Mouse (Mus musculus): ENCODE results near the gene Olfr1555-ps1. TPM values are rescaled to one million over a fixed set of nuclear protein-coding genes. Genes with fewer than 3 reads are reported as not detected.
"Not testable (repeated sequence)": the region's sequence is repeated elsewhere in the genome, so short reads cannot be mapped to it uniquely, and the experiment has no call there.

Gene Olfr1555-ps1
- not detected for polyA plus RNA-seq (2012; fragmentation: generic; extraction: Trizol)

DNA sequence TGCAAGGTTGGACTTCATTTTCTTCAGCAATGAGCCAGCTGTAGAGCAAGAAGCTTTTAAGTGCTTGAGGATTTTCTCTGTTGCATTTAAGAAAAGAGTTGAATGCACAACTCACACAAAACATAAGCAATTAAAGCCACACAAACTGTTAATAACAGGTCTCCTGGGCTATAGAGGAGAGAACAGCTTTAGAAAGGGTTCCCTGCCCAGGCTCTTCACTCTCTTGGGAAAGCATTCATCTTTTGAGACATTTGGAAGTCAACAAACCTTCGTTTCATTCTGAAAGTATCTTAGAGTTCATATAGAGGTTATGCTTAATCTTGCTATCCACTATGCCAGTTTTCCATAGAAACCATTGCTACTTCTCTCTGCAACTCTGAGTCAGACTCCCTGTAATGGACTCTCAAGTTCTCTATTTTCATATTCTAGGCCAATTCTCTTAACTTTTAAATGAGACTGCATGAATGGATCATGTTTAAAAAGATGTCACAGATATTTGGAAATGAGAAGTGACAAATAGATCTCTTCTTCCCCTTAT is at the start of gene Olfr1555-ps1:
Gene Olfr1555-ps1, minus strand, starts transcription at position 51 of the 538 bp plus-strand sequence.
- not testable (repeated sequence) for H3ac ChIP-seq (ENCODE audit: control insufficient read depth, insufficient read length); H3K27me3 ChIP-seq (ENCODE audit: control insufficient read depth, insufficient read depth, insufficient read length); H3K4me3 ChIP-seq; H3K79me2 ChIP-seq (ENCODE audit: control insufficient read depth, insufficient read depth); H3K4me2 ChIP-seq (ENCODE audit: low read depth); H3K36me3 ChIP-seq (ENCODE audit: control insufficient read depth, insufficient read depth)

DNA sequence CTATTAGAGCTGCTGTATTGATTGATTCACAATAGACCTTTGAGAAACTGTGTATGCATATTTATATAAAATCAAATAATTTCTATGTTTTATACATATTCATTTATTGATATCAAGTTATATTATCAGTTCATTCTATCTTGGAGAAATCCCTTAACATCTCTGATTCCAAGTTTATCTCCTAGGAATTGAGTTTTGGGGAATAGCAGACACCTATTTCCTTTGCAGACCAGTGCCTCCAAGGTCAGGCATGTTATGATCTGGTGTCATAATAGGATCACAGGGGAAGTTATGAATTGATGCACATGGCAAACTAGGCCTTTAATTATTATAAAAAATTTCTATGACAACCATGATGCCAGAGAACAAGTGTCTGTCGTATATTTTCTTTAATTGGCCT is 30.4 kb upstream of the Olfr1555-ps1 start, which contains the start of gene Olfr1431:
Gene Olfr1431, plus strand, starts transcription at position 301 of the 400 bp plus-strand sequence.
- no peaks in the 10 kb centered on the region for H3K36me3 ChIP-seq (ENCODE audit: control insufficient read depth, insufficient read depth)
- no peaks in the 10 kb centered on the region for H3K79me2 ChIP-seq (ENCODE audit: control insufficient read depth, insufficient read depth)
- H3K27me3 ChIP-seq (ENCODE audit: control insufficient read depth, insufficient read depth, insufficient read length): no peaks in the 10 kb centered on the region
- no peak within 1 kb of the TSS for H3ac ChIP-seq (ENCODE audit: control insufficient read depth, insufficient read length)
- TF ChIP-seq MYOG (IDR thresholded peaks at IDR 0.05; ENCODE audit: control insufficient read depth in 1 of 3, insufficient read depth in 1 of 3, insufficient read length in 2 of 3, low read depth in 2 of 3) (no peak), POLR2A (IDR thresholded peaks at IDR 0.05; ENCODE audit: insufficient read length, low read depth) (no peak), SRF (IDR thresholded peaks at IDR 0.05; ENCODE audit: control insufficient read depth, insufficient read length, low read depth) (no peak), POLR2AphosphoS2 (IDR thresholded peaks at IDR 0.05; ENCODE audit: insufficient read length, low read depth) (no peak), TCF3 (IDR thresholded peaks at IDR 0.05; ENCODE audit: insufficient read length, low read depth) (no peak), CEBPB (IDR thresholded peaks at IDR 0.05; ENCODE audit: insufficient read depth, poor library complexity, severe bottlenecking) (no peak), USF1 (IDR thresholded peaks at IDR 0.05; ENCODE audit: low read depth) (no peak)
- H3K4me3 ChIP-seq: no peak within 1 kb of the TSS
- H3K4me2 ChIP-seq (ENCODE audit: low read depth): no peak within 1 kb of the TSS

DNA sequence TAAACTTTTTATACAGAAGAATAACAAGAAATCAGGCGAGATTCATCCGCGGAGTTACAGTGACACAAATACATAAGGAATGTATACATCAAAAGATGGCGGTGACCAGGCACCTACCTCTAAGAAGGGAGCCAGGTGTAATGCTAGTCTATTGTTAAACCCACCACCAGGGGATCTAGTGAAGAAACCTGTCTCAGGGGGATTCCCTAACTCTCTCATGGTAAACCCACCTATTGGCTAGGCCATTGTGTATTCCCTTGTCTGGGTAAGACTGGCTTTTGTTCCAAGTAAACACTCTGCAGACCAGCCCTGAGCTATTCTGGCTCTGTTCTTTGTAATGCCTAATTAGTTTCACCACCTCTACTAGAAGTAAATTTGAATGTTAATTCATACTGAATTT is 29.2 kb upstream of the Olfr1555-ps1 start:
- not testable (repeated sequence) for H3K36me3 ChIP-seq (ENCODE audit: control insufficient read depth, insufficient read depth); H3K4me3 ChIP-seq; H3ac ChIP-seq (ENCODE audit: control insufficient read depth, insufficient read length); H3K27me3 ChIP-seq (ENCODE audit: control insufficient read depth, insufficient read depth, insufficient read length); H3K79me2 ChIP-seq (ENCODE audit: control insufficient read depth, insufficient read depth); H3K4me2 ChIP-seq (ENCODE audit: low read depth)

DNA sequence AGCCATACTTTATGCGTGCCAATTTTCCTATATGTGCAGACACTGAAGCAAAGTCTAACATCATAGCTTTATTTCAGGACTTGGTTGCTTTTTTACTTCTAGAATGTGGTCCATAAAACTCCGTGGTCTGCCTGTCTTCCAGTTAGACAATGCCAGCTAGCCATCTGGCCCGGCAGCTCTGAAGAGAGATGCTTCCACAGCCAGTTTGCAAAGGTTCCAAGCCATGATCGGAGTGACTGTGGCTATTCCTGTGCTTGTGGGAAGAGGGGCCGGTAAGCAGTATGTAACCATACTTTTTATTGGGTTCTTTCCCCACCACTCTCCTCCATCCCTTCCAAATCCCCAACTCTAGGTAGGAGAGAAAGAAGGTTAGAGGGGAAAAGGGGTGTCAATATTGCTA is 5.5 kb upstream of the Olfr1555-ps1 start:
- not testable (repeated sequence) for H3K4me2 ChIP-seq (ENCODE audit: low read depth); H3ac ChIP-seq (ENCODE audit: control insufficient read depth, insufficient read length); H3K79me2 ChIP-seq (ENCODE audit: control insufficient read depth, insufficient read depth); H3K27me3 ChIP-seq (ENCODE audit: control insufficient read depth, insufficient read depth, insufficient read length); H3K4me3 ChIP-seq; H3K36me3 ChIP-seq (ENCODE audit: control insufficient read depth, insufficient read depth)

- Histone ChIP-seq H3K79me2 (ENCODE audit: control insufficient read depth, insufficient read depth) (no peaks in the 10 kb centered on the region), H3K4me2 (ENCODE audit: low read depth) (no peak overlapping the region), H3K36me3 (ENCODE audit: control insufficient read depth, insufficient read depth) (no peaks in the 10 kb centered on the region), H3K27me3 (ENCODE audit: control insufficient read depth, insufficient read depth, insufficient read length) (no peaks in the 10 kb centered on the region), H3ac (ENCODE audit: control insufficient read depth, insufficient read length) (no peak overlapping the region), H3K4me3 (no peak overlapping the region)
- TF ChIP-seq USF1 (IDR thresholded peaks at IDR 0.05; ENCODE audit: low read depth) (no peak), TCF12 (IDR thresholded peaks at IDR 0.05; ENCODE audit: insufficient read depth, poor library complexity, severe bottlenecking) (no peak), CEBPB (IDR thresholded peaks at IDR 0.05; ENCODE audit: insufficient read depth, poor library complexity, severe bottlenecking) (no peak), POLR2AphosphoS2 (IDR thresholded peaks at IDR 0.05; ENCODE audit: insufficient read length, low read depth) (no peak), POLR2A (IDR thresholded peaks at IDR 0.05; ENCODE audit: insufficient read length, low read depth) (no peak), MYOG (IDR thresholded peaks at IDR 0.05; ENCODE audit: control insufficient read depth in 1 of 3, insufficient read depth in 1 of 3, insufficient read length in 2 of 3, low read depth in 2 of 3) (no peak), E2F4 (IDR thresholded peaks at IDR 0.05; ENCODE audit: insufficient read depth) (no peak), MYOD1 (IDR thresholded peaks at IDR 0.05; ENCODE audit: control insufficient read depth in 1 of 3, insufficient read length in 2 of 3, low read depth in 2 of 3) (no peak), MAX (IDR thresholded peaks at IDR 0.05; ENCODE audit: low read depth) (no peak), TCF3 (IDR thresholded peaks at IDR 0.05; ENCODE audit: insufficient read length, low read depth) (no peak), SRF (IDR thresholded peaks at IDR 0.05; ENCODE audit: control insufficient read depth, insufficient read length, low read depth) (no peak)
Observed at GRCm38 (mm10) chr19:12145452-12145851, 24.5 kb downstream of the Olfr1555-ps1 start.

DNA sequence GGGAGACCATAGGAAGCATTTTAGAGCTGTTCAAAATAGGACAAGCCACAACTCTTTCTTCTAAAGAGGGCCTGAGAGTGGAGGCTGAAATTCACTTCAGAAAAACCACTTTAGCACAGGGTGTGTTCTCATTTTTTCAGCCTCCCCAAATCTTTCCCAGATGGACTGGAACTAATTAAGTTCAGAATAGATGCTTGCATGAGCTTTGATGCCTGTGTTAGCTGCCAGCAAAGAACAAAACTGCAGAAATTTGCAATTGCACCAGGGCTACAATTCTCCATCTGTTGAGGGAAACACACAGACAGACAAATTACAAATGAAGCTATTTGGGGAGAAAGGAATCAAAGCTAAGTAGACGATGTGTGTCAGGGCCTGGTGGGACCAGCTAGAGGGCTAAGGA is 26.6 kb downstream of the Olfr1555-ps1 start:
- Histone ChIP-seq H3ac (ENCODE audit: control insufficient read depth, insufficient read length) (no peak overlapping the region), H3K4me3 (no peak overlapping the region), H3K36me3 (ENCODE audit: control insufficient read depth, insufficient read depth) (no peaks in the 10 kb centered on the region), H3K4me2 (ENCODE audit: low read depth) (no peak overlapping the region), H3K27me3 (ENCODE audit: control insufficient read depth, insufficient read depth, insufficient read length) (no peaks in the 10 kb centered on the region), H3K79me2 (ENCODE audit: control insufficient read depth, insufficient read depth) (no peaks in the 10 kb centered on the region)
- no peak for TF ChIP-seq SRF (IDR thresholded peaks at IDR 0.05; ENCODE audit: control insufficient read depth, insufficient read length, low read depth)
- TF ChIP-seq USF1 (IDR thresholded peaks at IDR 0.05; ENCODE audit: low read depth): no peak
- TF ChIP-seq MAX (IDR thresholded peaks at IDR 0.05; ENCODE audit: low read depth): no peak
- no peak for TF ChIP-seq CEBPB (IDR thresholded peaks at IDR 0.05; ENCODE audit: insufficient read depth, poor library complexity, severe bottlenecking)
- no peak for TF ChIP-seq REST (IDR thresholded peaks at IDR 0.05; ENCODE audit: insufficient read depth, insufficient read length)
- no peak for TF ChIP-seq POLR2A (IDR thresholded peaks at IDR 0.05; ENCODE audit: insufficient read length, low read depth)
- TF ChIP-seq TCF3 (IDR thresholded peaks at IDR 0.05; ENCODE audit: insufficient read length, low read depth): no peak
- no peak for TF ChIP-seq POLR2AphosphoS2 (IDR thresholded peaks at IDR 0.05; ENCODE audit: insufficient read length, low read depth)
- TF ChIP-seq MYOD1 (IDR thresholded peaks at IDR 0.05; ENCODE audit: control insufficient read depth in 1 of 3, insufficient read length in 2 of 3, low read depth in 2 of 3): no peak
- no peak for TF ChIP-seq MYOG (IDR thresholded peaks at IDR 0.05; ENCODE audit: control insufficient read depth in 1 of 3, insufficient read depth in 1 of 3, insufficient read length in 2 of 3, low read depth in 2 of 3)
- no peak for TF ChIP-seq E2F4 (IDR thresholded peaks at IDR 0.05; ENCODE audit: insufficient read depth)
- no peak for TF ChIP-seq TCF12 (IDR thresholded peaks at IDR 0.05; ENCODE audit: insufficient read depth, poor library complexity, severe bottlenecking)
